Mouse (Mus musculus): ENCODE results near the gene Slc52a3.

GRCm38 (mm10) chr2:151975295-151975694 lies 21.0 kb upstream of the Slc52a3 start:
- TF ChIP-seq CTCF (IDR thresholded peaks at IDR 0.05; ENCODE audit: extremely low read depth, insufficient read length, insufficient replicate concordance, low read depth, low read length), result no peak
- TF ChIP-seq POLR2A (IDR thresholded peaks at IDR 0.05; ENCODE audit: low read depth, low read length), result no peak
